Mouse (Mus musculus) heart, embryonic 10.5 days (tissue): Measurements from ENCODE around the gene Clic4. TPM values are rescaled to one million over a fixed set of nuclear protein-coding genes. Genes with fewer than 3 reads are reported as not detected.

Experiments used
- DNase-seq: peaks from one replicate; pipeline ENCODE4 v3.0.0-alpha.2; 2017; ENCODE audit warnings: low spot score
- H3K27ac ChIP-seq: fragments of 300-500 bp; sonication (generic); 2 replicates; pipeline ENCODE4 v1.5.1; 2016; ENCODE audit warnings: mild to moderate bottlenecking
- H3K27me3 ChIP-seq: fragments of 300-500 bp; sonication (generic); 2 replicates; pipeline ENCODE4 v1.6.1; 2016; ENCODE audit warnings: mild to moderate bottlenecking; ENCODE audit not compliant: poor library complexity, insufficient read depth, severe bottlenecking
- H3K36me3 ChIP-seq: fragments of 300-500 bp; sonication (generic); 2 replicates; pipeline ENCODE4 v1.6.1; 2016; ENCODE audit warnings: mild to moderate bottlenecking, moderate library complexity
- H3K4me1 ChIP-seq: fragments of 300-500 bp; sonication (generic); 2 replicates; pipeline ENCODE4 v1.6.1; 2016; ENCODE audit warnings: mild to moderate bottlenecking
- H3K4me3 ChIP-seq: fragments of 300-500 bp; sonication (generic); 2 replicates; pipeline ENCODE4 v1.5.1; 2016; ENCODE audit warnings: mild to moderate bottlenecking, moderate library complexity
- H3K9me3 ChIP-seq: fragments of 300-500 bp; sonication (generic); 2 replicates; pipeline ENCODE4 v1.6.1; 2016; ENCODE audit warnings: mild to moderate bottlenecking, moderate library complexity
- WGBS: fragments of 180-500 bp; shearing (Covaris S2); methylation state at CpG from one replicate; pipeline ENCODE4 v1.1.7; 2016; 5-methylcytosine and 5-hydroxymethylcytosine counted together
- polyA plus RNA-seq: library from polyadenylated mRNA; unstranded; fragments of >200 nt; fragmentation: Nextera tagmentation; extraction: Ambion mirVana; gene quantifications from 2 replicates; pipeline ENCODE4 v1.2.1, GENCODE M21; 2016

Clic4 gene
- polyA plus RNA-seq, 1 experiment from 2014 or later: 263 TPM

DNA sequence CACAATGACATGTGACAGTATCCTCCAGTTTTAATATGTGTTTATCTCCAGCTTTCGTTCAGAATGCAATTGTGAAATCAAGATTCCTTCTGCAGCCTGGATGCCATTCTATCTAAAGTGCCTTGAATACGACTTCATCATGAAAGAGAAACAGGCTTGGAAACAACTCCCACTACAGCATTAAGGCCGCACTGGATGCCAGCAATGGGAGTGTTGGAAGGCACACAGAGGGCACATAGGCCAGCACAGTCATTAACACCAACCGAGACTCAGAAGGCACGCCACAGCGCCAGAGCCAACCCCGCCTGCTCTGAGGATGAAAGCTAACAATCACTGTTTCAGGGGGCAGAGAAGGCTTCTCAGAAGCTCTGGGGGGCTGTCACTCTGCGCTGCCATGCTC, 37.1 kb downstream of the Clic4 start:
- 75% methylated on average over 8 of the region's 8 CpGs for WGBS

GRCm38 (mm10) chr4:135232563-135232962, 40.1 kb downstream of the Clic4 start:
- H3K9me3 ChIP-seq: no peaks in the 10 kb centered on the region
- no peak overlapping the region for H3K4me3 ChIP-seq
- WGBS: 84% methylated on average over 5 of the region's 5 CpGs
- peaks cover 32% of the 10 kb centered on the region for H3K4me1 ChIP-seq
- no peak for DNase-seq
- peaks cover 31% of the 10 kb centered on the region; the same call in 1 of the 2 replicates for H3K36me3 ChIP-seq
- H3K27ac ChIP-seq: no peak overlapping the region
- H3K27me3 ChIP-seq: no peaks in the 10 kb centered on the region

More for the DNA sequence above, 37.1 kb downstream of the Clic4 start:
- no peak overlapping the region for H3K4me3 ChIP-seq
- peaks cover 61% of the 10 kb centered on the region for H3K4me1 ChIP-seq
- peaks cover 40% of the 10 kb centered on the region for H3K36me3 ChIP-seq
- DNase-seq: no peak
- no peaks in the 10 kb centered on the region for H3K9me3 ChIP-seq
- H3K27me3 ChIP-seq: no peaks in the 10 kb centered on the region
- H3K27ac ChIP-seq: no peak overlapping the region

- 0 out of 2 replicates have a peak overlapping the region, but pooled peaks have one; percentile 5 for H3K27ac ChIP-seq
- 76% methylated on average over 5 of the region's 5 CpGs for WGBS
- no peak overlapping the region for H3K4me3 ChIP-seq
- no peaks in the 10 kb centered on the region for H3K9me3 ChIP-seq
- DNase-seq: no peak
- H3K27me3 ChIP-seq: no peaks in the 10 kb centered on the region
- peaks cover 27% of the 10 kb centered on the region for H3K4me1 ChIP-seq
- H3K36me3 ChIP-seq: peaks cover 26% of the 10 kb centered on the region; the same call in 1 of the 2 replicates
Observed at GRCm38 (mm10) chr4:135231543-135231942, 41.1 kb downstream of the Clic4 start.

DNA sequence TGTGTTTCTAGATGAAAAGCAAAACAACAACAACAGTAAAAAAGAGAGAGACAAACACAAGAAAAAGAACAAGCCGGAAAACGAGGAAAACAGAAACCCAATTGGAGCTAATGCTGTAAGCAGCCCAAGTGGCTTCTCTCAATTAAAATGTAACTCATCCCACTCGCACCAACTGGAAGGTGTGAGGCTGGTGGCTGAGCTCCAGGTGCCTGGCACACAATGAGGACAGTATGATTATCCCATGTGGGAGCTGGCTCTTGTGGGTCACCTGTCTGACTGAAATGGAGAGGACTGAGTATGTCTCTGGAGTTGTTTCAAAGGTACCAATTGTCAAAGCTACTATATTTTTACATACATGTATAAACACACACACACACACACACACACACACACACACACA, 41.5 kb downstream of the Clic4 start:
- Histone ChIP-seq H3K27ac (peak overlapping the region; percentile 5; the same call in 1 of the 2 replicates), H3K4me3 (no peak overlapping the region)
- 78% methylated on average over 3 of the region's 3 CpGs for WGBS

DNA sequence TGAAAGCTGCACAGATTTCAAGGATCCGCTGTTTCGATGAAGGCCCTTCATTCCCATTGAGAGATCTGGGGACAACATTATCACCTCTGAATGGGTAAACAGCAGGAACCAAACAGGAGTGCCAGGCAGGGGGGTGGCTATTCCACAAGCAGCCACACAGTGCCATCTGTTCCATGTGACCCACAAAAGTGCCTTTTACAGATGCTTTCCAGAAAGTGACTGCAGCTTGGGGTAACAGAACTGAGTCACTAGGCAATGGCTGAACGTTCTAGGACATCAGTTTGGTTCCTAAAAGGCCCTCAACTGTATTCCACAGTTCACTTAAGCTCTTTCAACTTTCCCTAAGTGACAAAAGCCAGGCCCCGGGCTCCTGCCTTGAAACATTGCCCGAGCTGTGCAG, 42.0 kb downstream of the Clic4 start:
- WGBS: 60% methylated on average over 5 of the region's 5 CpGs
- Histone ChIP-seq H3K27ac (peak overlapping the region; percentile 5; the same call in 1 of the 2 replicates), H3K4me3 (no peak overlapping the region), H3K36me3 (peaks cover 29% of the 10 kb centered on the region), H3K27me3 (no peaks in the 10 kb centered on the region), H3K4me1 (peaks cover 19% of the 10 kb centered on the region), H3K9me3 (no peaks in the 10 kb centered on the region)
- DNase-seq: no peak

More for the DNA sequence above, 41.5 kb downstream of the Clic4 start:
- H3K27me3 ChIP-seq: no peaks in the 10 kb centered on the region
- no peaks in the 10 kb centered on the region for H3K9me3 ChIP-seq
- peaks cover 23% of the 10 kb centered on the region for H3K4me1 ChIP-seq
- H3K36me3 ChIP-seq: peaks cover 26% of the 10 kb centered on the region
- DNase-seq: no peak

DNA sequence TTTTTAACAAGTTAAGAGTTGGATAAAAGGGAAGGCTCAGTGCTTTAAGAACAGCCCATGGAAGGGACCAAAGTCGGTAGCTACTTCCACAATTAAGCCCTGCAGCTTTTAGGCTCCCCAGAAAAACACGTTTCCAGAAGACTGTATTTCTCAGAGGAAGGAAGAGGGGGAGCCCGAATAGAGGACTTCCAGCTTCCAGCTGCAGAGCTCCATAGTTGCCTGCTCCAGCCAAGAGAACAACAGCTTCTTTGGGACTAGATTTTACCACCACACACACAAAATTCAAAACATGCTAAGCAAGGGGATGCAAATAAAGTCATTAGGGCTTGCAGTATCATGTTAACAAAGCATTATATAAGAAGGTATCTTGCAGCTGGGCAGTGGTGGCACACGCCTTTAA, 42.7 kb downstream of the Clic4 start:
- Histone ChIP-seq H3K27me3 (no peaks in the 10 kb centered on the region), H3K27ac (no peak overlapping the region), H3K36me3 (peaks cover 36% of the 10 kb centered on the region), H3K4me1 (peaks cover 12% of the 10 kb centered on the region), H3K9me3 (no peaks in the 10 kb centered on the region), H3K4me3 (no peak overlapping the region)
- WGBS: 78% methylated on average over 4 of the region's 4 CpGs
- DNase-seq: no peak

DNA sequence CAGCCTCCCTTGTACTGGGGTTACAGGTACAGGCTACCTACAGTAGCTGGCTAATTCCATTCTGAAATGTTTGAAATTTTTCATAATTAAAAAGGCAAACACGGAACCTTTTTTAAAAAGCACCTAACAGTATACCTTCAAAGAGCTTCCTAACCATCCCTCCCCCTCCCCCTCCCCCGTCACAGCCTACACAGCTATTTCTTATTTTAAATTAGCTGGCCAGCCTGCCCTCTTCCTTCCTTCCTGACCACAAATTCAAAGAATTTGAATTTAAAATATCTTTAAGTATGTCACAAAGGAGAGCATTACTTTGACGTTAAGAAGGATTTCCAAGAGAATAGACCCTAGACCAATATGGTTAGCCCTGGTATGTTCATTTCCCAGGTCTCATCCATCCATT, 44.5 kb downstream of the Clic4 start:
- 68% methylated on average over 3 of the region's 3 CpGs for WGBS
- H3K4me3 ChIP-seq: no peak overlapping the region

DNA sequence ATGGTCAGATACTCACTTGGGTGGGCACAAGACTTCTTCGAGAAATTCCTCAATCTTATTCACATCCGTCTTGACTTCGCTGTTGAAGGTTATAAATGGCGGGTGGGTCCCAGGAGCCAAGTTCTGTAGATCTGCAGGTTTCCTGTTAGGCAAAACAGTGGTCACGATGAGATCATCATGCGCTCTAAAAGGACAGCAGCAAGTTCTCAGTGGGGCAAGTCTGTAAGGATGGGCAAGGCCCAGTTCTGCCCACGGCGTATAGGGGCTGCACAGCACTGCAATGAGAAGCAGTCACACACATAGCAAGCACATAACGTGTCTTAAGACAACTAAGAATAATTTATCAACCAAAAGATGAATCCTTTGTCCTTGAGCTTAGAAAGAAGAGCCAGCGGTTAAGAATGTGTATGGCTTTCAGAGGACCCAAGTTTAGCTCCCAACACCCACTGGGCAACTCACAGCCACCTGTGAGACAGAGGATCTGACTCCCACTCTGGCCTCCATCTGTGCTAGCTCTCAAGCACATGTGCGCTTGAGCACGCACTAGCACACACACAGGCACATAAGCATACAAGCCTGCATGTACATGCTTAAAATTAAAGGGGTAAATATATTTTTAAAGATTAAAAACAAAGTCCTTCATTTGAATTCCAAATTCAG, 46.5 kb downstream of the Clic4 start:
- DNase-seq: no peak
- WGBS: 89% methylated on average over 12 of the region's 12 CpGs
- H3K4me3 ChIP-seq: no peak overlapping the region
- H3K27me3 ChIP-seq: no peaks in the 10 kb centered on the region
- H3K4me1 ChIP-seq: peaks cover 22% of the 10 kb centered on the region
- H3K9me3 ChIP-seq: no peaks in the 10 kb centered on the region
- peaks cover 58% of the 10 kb centered on the region for H3K36me3 ChIP-seq
- H3K27ac ChIP-seq: no peak overlapping the region

More for the DNA sequence above, 44.5 kb downstream of the Clic4 start:
- no peaks in the 10 kb centered on the region for H3K27me3 ChIP-seq
- DNase-seq: no peak
- no peak overlapping the region for H3K27ac ChIP-seq
- peaks cover 12% of the 10 kb centered on the region for H3K4me1 ChIP-seq
- H3K9me3 ChIP-seq: no peaks in the 10 kb centered on the region
- H3K36me3 ChIP-seq: peaks cover 43% of the 10 kb centered on the region

GRCm38 (mm10) chr4:135223808-135224207, 48.8 kb downstream of the Clic4 start:
- 90% methylated on average over 9 of the region's 9 CpGs for WGBS
- H3K27ac ChIP-seq: no peak overlapping the region
- H3K4me1 ChIP-seq: peaks cover 18% of the 10 kb centered on the region
- peaks cover 61% of the 10 kb centered on the region for H3K36me3 ChIP-seq
- DNase-seq: no peak
- no peak overlapping the region for H3K4me3 ChIP-seq
- H3K9me3 ChIP-seq: no peaks in the 10 kb centered on the region
- H3K27me3 ChIP-seq: no peaks in the 10 kb centered on the region

GRCm38 (mm10) chr4:135221632-135222407, 50.8 kb downstream of the Clic4 start:
- Histone ChIP-seq H3K4me3 (no peak overlapping the region), H3K4me1 (peaks cover 18% of the 10 kb centered on the region), H3K9me3 (no peaks in the 10 kb centered on the region), H3K36me3 (peaks cover 79% of the 10 kb centered on the region), H3K27me3 (no peaks in the 10 kb centered on the region), H3K27ac (peak overlapping the region; percentile 42)
- WGBS: 81% methylated on average over 12 of the region's 12 CpGs
- DNase-seq: no peak

GRCm38 (mm10) chr4:135220641-135221040, 52.0 kb downstream of the Clic4 start:
- Histone ChIP-seq H3K27ac (no peak overlapping the region), H3K4me3 (no peak overlapping the region), H3K27me3 (no peaks in the 10 kb centered on the region), H3K4me1 (peaks cover 18% of the 10 kb centered on the region), H3K9me3 (no peaks in the 10 kb centered on the region), H3K36me3 (peaks cover 81% of the 10 kb centered on the region)
- DNase-seq: no peak
- WGBS: 83% methylated on average over 3 of the region's 3 CpGs

DNA sequence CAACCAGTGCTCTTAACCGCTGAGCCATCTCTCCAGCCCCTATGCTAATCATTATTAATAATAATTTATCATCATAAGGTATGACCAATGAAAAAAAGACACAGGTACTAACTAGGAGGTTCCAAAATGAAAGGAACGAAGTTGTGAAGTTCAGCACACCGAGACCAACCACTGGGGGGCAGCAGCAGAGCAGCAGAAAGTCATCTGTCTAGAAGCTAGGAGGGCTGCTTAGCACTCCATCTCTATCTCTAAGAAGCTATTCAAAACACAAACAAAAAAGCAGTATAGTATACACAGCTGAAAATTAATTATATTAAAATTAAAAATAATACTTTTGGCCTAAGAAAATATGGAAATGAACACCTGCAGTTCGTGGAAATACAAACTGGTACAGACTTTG, 53.0 kb downstream of the Clic4 start:
- Histone ChIP-seq H3K36me3 (peaks cover 82% of the 10 kb centered on the region), H3K27ac (no peak overlapping the region), H3K4me3 (no peak overlapping the region), H3K9me3 (no peaks in the 10 kb centered on the region), H3K4me1 (peaks cover 18% of the 10 kb centered on the region), H3K27me3 (no peaks in the 10 kb centered on the region)
- whole genome bisulfite sequencing: 56% methylated on average over 4 of the region's 4 CpGs
- no peak for DNase-seq

GRCm38 (mm10) chr4:135209846-135210245, 62.8 kb downstream of the Clic4 start:
- Histone ChIP-seq H3K4me3 (no peak overlapping the region), H3K27me3 (peaks cover 30% of the 10 kb centered on the region), H3K27ac (no peak overlapping the region), H3K9me3 (no peaks in the 10 kb centered on the region), H3K4me1 (peaks cover 7% of the 10 kb centered on the region), H3K36me3 (peaks cover 43% of the 10 kb centered on the region)
- DNase-seq: no peak
- 76% methylated on average over 2 of the region's 2 CpGs for WGBS
